Mouse (Mus musculus): ENCODE results near the gene Zfp263.

- TF ChIP-seq POLR2A (IDR thresholded peaks at IDR 0.05; ENCODE audit: low read depth, low read length) (no peak), CTCF (IDR thresholded peaks at IDR 0.05; ENCODE audit: extremely low read depth, insufficient read length, insufficient replicate concordance, low read depth, low read length) (no peak)
These were observed 11.3 kb upstream of the Zfp263 start for GRCm38 (mm10) chr16:3732612-3733011.

Data from small intestine, adult 2 months (tissue).